7 mouse cellular contexts compared by ENCODE assay signal in the genomic region with DNA sequence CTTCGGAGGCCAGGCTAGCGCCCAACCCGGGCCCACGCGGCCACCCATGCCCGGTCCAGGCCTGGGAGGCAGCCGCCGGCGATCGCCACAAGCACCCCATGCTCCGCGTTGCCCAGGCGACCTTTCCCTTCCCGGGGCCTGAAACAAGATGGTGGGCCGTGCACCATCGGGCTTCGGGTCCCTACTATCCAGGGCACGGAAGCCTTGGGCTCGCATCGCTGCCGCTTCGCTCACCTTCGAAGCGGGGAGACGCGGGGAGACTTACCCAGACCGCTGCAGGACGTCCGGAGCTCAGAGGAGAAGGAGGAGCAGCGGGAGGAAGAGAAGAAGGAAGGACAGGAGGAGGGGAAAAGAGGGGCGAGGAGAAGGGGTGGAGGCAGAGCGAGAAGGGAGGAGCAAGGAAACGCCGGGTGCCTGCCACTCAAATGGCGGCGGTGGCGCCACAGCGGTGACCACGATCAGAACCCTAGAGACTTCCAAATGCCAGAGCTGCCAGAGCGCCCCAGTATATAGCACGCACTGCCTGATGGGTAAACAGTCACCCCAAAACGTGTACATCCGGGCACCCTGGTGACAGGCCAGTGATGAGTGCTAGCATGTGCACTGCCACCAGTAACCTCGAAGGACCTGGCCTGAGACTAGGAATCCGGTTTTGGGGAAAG. TPM values are rescaled to one million over a fixed set of nuclear protein-coding genes. Genes with fewer than 3 reads are reported as not detected.
DNase-seq lines count a peak whose midpoint lies in the region; ATAC-seq lines count a peak whose summit lies in the region.

A gene (minus strand): TSS at position 406 of the 662 bp plus-strand sequence.

- H3K9me3 ChIP-seq in intestine, embryonic 14.5 days (ENCODE audit: control insufficient read depth, low read length), result no peaks in the 10 kb centered on the region
- H3K9me3 ChIP-seq in midbrain, embryonic 10.5 days (replicated peaks), result no peaks in the 10 kb centered on the region; the same call in 1 of the 2 replicates

- H3K4me1 ChIP-seq in intestine, embryonic 14.5 days (replicated peaks; ENCODE audit: control insufficient read depth, insufficient read depth, low read length), result no peaks in the 10 kb centered on the region
- no peaks in the 10 kb centered on the region for H3K4me1 ChIP-seq in midbrain, embryonic 10.5 days

- DNase-seq in adrenal gland, adult (ENCODE audit: inconsistent age in 2 of 2, low spot score in 1 of 2), result peak; percentile 78 to 93
- DNase-seq in embryo, embryonic 10.5 days (ENCODE audit: low spot score), result peak; percentile 78
- peak; percentile 65 for DNase-seq in gastrocnemius, postnatal 14 days
- DNase-seq in intestine, embryonic 14.5 days (ENCODE audit: low spot score), result peak; percentile 80
- DNase-seq in left cerebral cortex, postnatal 25 days (ENCODE audit: low spot score in 2 of 2), result peak; percentile 73 to 75
- peak; percentile 77 for DNase-seq in midbrain, embryonic 10.5 days (ENCODE audit: low spot score)
- peak; percentile 55 for DNase-seq in right cerebral cortex, postnatal 4 days

- H3K27ac ChIP-seq in intestine, embryonic 14.5 days (ENCODE audit: low read depth), result peak within 1 kb of the TSS; percentile 80
- peak within 1 kb of the TSS; percentile 93 for H3K27ac ChIP-seq in midbrain, embryonic 10.5 days (replicated peaks)

- H3K4me3 ChIP-seq in intestine, embryonic 14.5 days (ENCODE audit: low read depth, low read length), result peak within 1 kb of the TSS; percentile 54
- H3K4me3 ChIP-seq in midbrain, embryonic 10.5 days, result peak within 1 kb of the TSS; percentile 70

- H3K36me3 ChIP-seq in intestine, embryonic 14.5 days (ENCODE audit: control insufficient read depth, insufficient read depth, low read length), result peaks cover 15% of the 10 kb centered on the region
- peaks cover 26% of the 10 kb centered on the region for H3K36me3 ChIP-seq in midbrain, embryonic 10.5 days

- WGBS in intestine, embryonic 14.5 days, result 15% methylated on average over 39 of the region's 45 CpGs
- whole genome bisulfite sequencing in midbrain, embryonic 10.5 days, result 14% methylated on average over 45 of the region's 45 CpGs

- peak; percentile 92 for ATAC-seq in intestine, embryonic 14.5 days (replicated peaks; ENCODE audit: low FRiP score, low TSS enrichment, low read depth)

- no peaks in the 10 kb centered on the region for H3K27me3 ChIP-seq in intestine, embryonic 14.5 days (replicated peaks; ENCODE audit: control insufficient read depth, insufficient read depth, low read length)
- H3K27me3 ChIP-seq in midbrain, embryonic 10.5 days (ENCODE audit: low read depth, poor library complexity, severe bottlenecking), result no peaks in the 10 kb centered on the region

- intact Hi-C loops in gastrocnemius, postnatal 14 days (cut with DNase I; ENCODE audit: low total_unique reads), result no loop called here
- intact Hi-C loops in left cerebral cortex, postnatal 25 days (cut with DNase I), result loop anchor here (1.0 kb wide), 1 partner anchor 29 kb away; a partner anchor contains a TSS

- peak within 1 kb of the TSS; percentile 57 for H3K9ac ChIP-seq in intestine, embryonic 14.5 days (ENCODE audit: low read length)

- H3K4me2 ChIP-seq in intestine, embryonic 14.5 days (ENCODE audit: low read length), result peak within 1 kb of the TSS; percentile 49

RNA-seq across cellular contexts. Expression of the gene that starts here (rescaled TPM):
- 1 to 10 TPM; 6.6 to 6.7 TPM for total RNA-seq in gastrocnemius, postnatal 14 days (2021)
- polyA plus RNA-seq in intestine, embryonic 14.5 days (2014; fragmentation: Nextera tagmentation; extraction: Ambion mirVana), result 11.4 and 13.0 TPM in 2 replicates
- 10 to 100 TPM; 17.3 to 24.4 TPM for total RNA-seq in left cerebral cortex, postnatal 25 days (2021)
- 19.1 and 19.2 TPM in 2 replicates for polyA plus RNA-seq in midbrain, embryonic 10.5 days (2016; fragmentation: Nextera tagmentation; extraction: Ambion mirVana)

Comparison
In these comparisons a context has a peak if more than half of its experiments do, and no peak if none do; other contexts are left out.
1. Peak in every context shown above with its lines: DNase-seq, ATAC-seq, H3K4me3 ChIP-seq and H3K27ac ChIP-seq.